ENCODE assay signal across 14 mouse cellular contexts in the genomic region with DNA sequence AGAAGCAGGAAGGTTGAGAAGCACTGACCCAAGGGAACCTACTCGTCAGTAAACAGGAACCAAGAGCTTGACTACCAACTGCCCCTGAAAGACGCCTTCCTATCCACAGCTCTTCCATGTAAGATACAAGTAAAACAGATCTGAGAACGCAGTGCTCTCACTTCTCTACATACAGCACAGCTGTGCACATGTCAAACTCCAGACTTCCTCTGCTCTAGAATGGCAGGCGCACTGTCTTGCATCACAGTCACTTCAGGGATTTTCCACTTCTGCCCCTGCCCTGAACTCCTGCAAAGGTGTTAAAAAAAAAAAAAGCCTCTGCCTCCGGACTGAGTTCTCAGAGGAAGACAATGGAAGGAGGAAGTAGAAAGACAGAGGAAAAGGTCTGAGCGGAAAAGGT.
DNase-seq lines count a peak whose midpoint lies in the region; ATAC-seq and TF ChIP-seq lines count a peak whose summit lies in the region.
"Had no signal": no experiment of that assay in that cellular context is flagged by ENCODE, and none has a peak within 500 bp of the region (broad histone marks: within the 10 kb centered on the region; RNA-seq: fewer than 3 reads in every experiment).

No protein-coding gene starts in this region.

- peaks cover 3% of the 10 kb centered on the region; the same call in 1 of the 2 replicates for H3K4me1 ChIP-seq in bone marrow, adult 2 months (ENCODE audit: control insufficient read depth, insufficient read depth, low read length)
- H3K4me1 ChIP-seq: neural tube, embryonic 12.5 days had no signal

- TF ChIP-seq CTCF in bone marrow, adult 2 months (IDR thresholded peaks at IDR 0.05; ENCODE audit: control insufficient read depth, insufficient read depth, low read length) = no peak

- H3K27ac ChIP-seq in bone marrow, adult 2 months (ENCODE audit: control insufficient read depth, insufficient read depth, low read depth, low read length, poor library complexity) = peak overlapping the region; percentile 63
- H3K27ac ChIP-seq: hindbrain, postnatal 0 days; limb, embryonic 10.5 days; neural tube, embryonic 12.5 days had no signal

- peak; percentile 19 for DNase-seq in kidney, adult 9 months
- DNase-seq in kidney, adult 18-20 months = no peak
- peak; percentile 80 for DNase-seq in A20 (ENCODE audit: low read depth, low spot score)
- DNase-seq in lung, postnatal 36 days = peak; percentile 52
- DNase-seq in urinary bladder, postnatal 10 days (ENCODE audit: low spot score) = no peak
- DNase-seq: cerebellum, adult 9-11 months; forebrain, postnatal 0 days; gastrocnemius, postnatal 36 days; right cerebral cortex, postnatal 14 days had no signal

- H3K4me3 ChIP-seq in bone marrow, adult 2 months (replicated peaks; ENCODE audit: control insufficient read depth, low read depth, low read length) = no peak overlapping the region
- H3K4me3 ChIP-seq: limb, embryonic 10.5 days; neural tube, embryonic 12.5 days had no signal

- 18% methylated on average over 6 of the region's 6 CpGs for WGBS in bone marrow, adult 2 months

- no peak for TF ChIP-seq POLR2A in bone marrow, adult 2 months (IDR thresholded peaks at IDR 0.05; ENCODE audit: borderline replicate concordance, control insufficient read depth, low read depth, low read length)

- ATAC-seq in erythroid progenitor cell, adult 5-6 weeks (replicated peaks; ENCODE audit: low FRiP score, poor library complexity, severe bottlenecking) = no peak
- ATAC-seq: forebrain, postnatal 0 days; hindbrain, postnatal 0 days had no signal

Comparison
In these comparisons a context has a peak if more than half of its experiments do, and no peak if none do; other contexts are left out.
1. DNase-seq: peak in kidney, adult 9 months (single experiment), A20 (single experiment) and lung, postnatal 36 days (single experiment); none in kidney, adult 18-20 months (single experiment) and urinary bladder, postnatal 10 days (single experiment).